Mouse (Mus musculus): ENCODE measurements around the gene 9130008F23Rik. TPM values are rescaled to one million over a fixed set of nuclear protein-coding genes. Genes with fewer than 3 reads are reported as not detected.

The 9130008F23Rik gene
- polyA plus RNA-seq (2016; fragmentation: Nextera tagmentation; extraction: Ambion mirVana): 1.0 and 1.1 TPM in 2 replicates

- H3K27ac ChIP-seq: peak within 1 kb of the TSS; percentile 84
- H3K9me3 ChIP-seq: no peaks in the 10 kb centered on the region
- H3K36me3 ChIP-seq (replicated peaks): no peaks in the 10 kb centered on the region
- DNase-seq (ENCODE audit: extremely low spot score, low spot score): peak; percentile 38
- WGBS: under 1% methylated on average over 40 of the region's 40 CpGs
- peaks cover 11% of the 10 kb centered on the region; the same call in 1 of the 2 replicates for H3K27me3 ChIP-seq (ENCODE audit: poor library complexity, severe bottlenecking)
- H3K4me1 ChIP-seq: peaks cover 13% of the 10 kb centered on the region
- peak within 1 kb of the TSS; percentile 70 for H3K4me3 ChIP-seq
Observed at GRCm38 (mm10) chr17:40879924-40880691, at the start of gene 9130008F23Rik. Gene 9130008F23Rik, minus strand, starts transcription at chr17:40880559.

DNA sequence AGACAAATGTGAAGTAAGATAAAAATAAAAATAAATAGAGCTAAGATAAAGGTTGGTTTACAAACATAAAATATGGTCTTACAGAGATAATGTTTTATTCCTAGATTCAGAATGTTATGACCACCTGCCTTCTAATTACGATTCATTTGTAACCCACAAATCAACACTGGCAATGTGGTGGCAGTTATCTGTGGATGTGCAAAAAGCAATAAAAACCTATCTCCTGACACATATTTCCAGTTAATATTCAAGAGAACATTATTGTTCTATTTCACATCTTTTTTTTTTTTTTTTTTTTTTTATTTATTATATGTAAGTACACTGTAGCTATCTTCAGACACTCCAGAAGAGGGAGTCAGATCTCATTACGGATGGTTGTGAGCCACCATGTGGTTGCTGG is 35.1 kb upstream of the 9130008F23Rik start:
- Histone ChIP-seq H3K4me1 (no peaks in the 10 kb centered on the region), H3K9me3 (no peaks in the 10 kb centered on the region), H3K4me3 (no peak overlapping the region), H3K36me3 (replicated peaks) (no peaks in the 10 kb centered on the region), H3K27me3 (ENCODE audit: poor library complexity, severe bottlenecking) (no peaks in the 10 kb centered on the region), H3K27ac (no peak overlapping the region)
- WGBS: 100% methylated on average over 1 of the region's 2 CpGs
- DNase-seq (ENCODE audit: extremely low spot score, low spot score): no peak

GRCm38 (mm10) chr17:40914250-40914649 is 33.9 kb upstream of the 9130008F23Rik start, which contains the start of gene Glyatl3:
Gene Glyatl3, minus strand, starts transcription at chr17:40914350.
- DNase-seq (ENCODE audit: extremely low spot score, low spot score): no peak
- no peaks in the 10 kb centered on the region for H3K27me3 ChIP-seq (ENCODE audit: poor library complexity, severe bottlenecking)
- no peaks in the 10 kb centered on the region for H3K9me3 ChIP-seq
- no peaks in the 10 kb centered on the region for H3K36me3 ChIP-seq (replicated peaks)
- H3K27ac ChIP-seq: no peak within 1 kb of the TSS
- no peak within 1 kb of the TSS for H3K4me3 ChIP-seq
- 97% methylated on average over 2 of the region's 2 CpGs for WGBS
- no peaks in the 10 kb centered on the region for H3K4me1 ChIP-seq

DNA sequence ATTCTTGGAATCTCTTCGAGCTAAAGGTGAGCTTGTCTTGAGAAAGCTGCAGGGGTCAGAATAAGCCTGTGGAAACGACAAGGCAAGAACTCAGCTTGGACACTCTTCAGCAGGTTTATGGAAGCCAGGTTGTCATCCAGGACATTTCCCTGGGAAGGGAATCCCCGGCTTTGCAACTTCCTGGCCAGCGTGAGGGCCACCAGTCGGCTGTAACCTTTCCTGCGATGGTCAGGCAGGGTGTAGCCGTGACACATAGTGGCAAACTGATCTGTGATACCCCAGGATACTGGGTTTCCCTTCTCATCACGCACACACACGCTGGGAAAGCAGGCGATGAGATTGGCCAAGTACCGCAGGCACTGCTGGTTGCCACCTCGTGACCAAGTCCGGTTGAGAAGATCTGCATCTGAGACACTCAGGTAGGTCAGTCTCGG is 24.4 kb upstream of the 9130008F23Rik start:
- Histone ChIP-seq H3K36me3 (replicated peaks) (no peaks in the 10 kb centered on the region), H3K4me1 (peaks cover 12% of the 10 kb centered on the region), H3K27me3 (ENCODE audit: poor library complexity, severe bottlenecking) (no peaks in the 10 kb centered on the region), H3K9me3 (no peaks in the 10 kb centered on the region), H3K27ac (no peak overlapping the region), H3K4me3 (peak overlapping the region; percentile 30)
- no peak for DNase-seq (ENCODE audit: extremely low spot score, low spot score)
- WGBS: 20% methylated on average over 14 of the region's 14 CpGs

GRCm38 (mm10) chr17:40904056-40904597 is 23.8 kb upstream of the 9130008F23Rik start:
- H3K27me3 ChIP-seq (ENCODE audit: poor library complexity, severe bottlenecking): no peaks in the 10 kb centered on the region
- no peak for DNase-seq (ENCODE audit: extremely low spot score, low spot score)
- no peaks in the 10 kb centered on the region for H3K36me3 ChIP-seq (replicated peaks)
- H3K4me1 ChIP-seq: peaks cover 12% of the 10 kb centered on the region
- H3K27ac ChIP-seq: no peak overlapping the region
- no peaks in the 10 kb centered on the region for H3K9me3 ChIP-seq
- peak overlapping the region; percentile 30; the same call in 1 of the 2 replicates for H3K4me3 ChIP-seq
- 11% methylated on average over 11 of the region's 11 CpGs for WGBS

GRCm38 (mm10) chr17:40903345-40903744 is 23.0 kb upstream of the 9130008F23Rik start:
- no peak for DNase-seq (ENCODE audit: extremely low spot score, low spot score)

GRCm38 (mm10) chr17:40899783-40900363 is 19.5 kb upstream of the 9130008F23Rik start:
- H3K9me3 ChIP-seq: no peaks in the 10 kb centered on the region
- no peaks in the 10 kb centered on the region for H3K27me3 ChIP-seq (ENCODE audit: poor library complexity, severe bottlenecking)
- H3K27ac ChIP-seq: no peak overlapping the region
- H3K36me3 ChIP-seq (replicated peaks): no peaks in the 10 kb centered on the region
- no peak overlapping the region for H3K4me3 ChIP-seq
- 40% methylated on average over 4 of the region's 4 CpGs for WGBS
- DNase-seq (ENCODE audit: extremely low spot score, low spot score): no peak
- H3K4me1 ChIP-seq: peaks cover 11% of the 10 kb centered on the region

More at GRCm38 (mm10) chr17:40903345-40903744, 23.0 kb upstream of the 9130008F23Rik start:
- 80% methylated on average over 4 of the region's 4 CpGs for WGBS
- H3K4me3 ChIP-seq: no peak overlapping the region
- no peaks in the 10 kb centered on the region for H3K36me3 ChIP-seq (replicated peaks)
- H3K9me3 ChIP-seq: no peaks in the 10 kb centered on the region
- H3K27me3 ChIP-seq (ENCODE audit: poor library complexity, severe bottlenecking): no peaks in the 10 kb centered on the region
- H3K4me1 ChIP-seq: peaks cover 12% of the 10 kb centered on the region
- H3K27ac ChIP-seq: no peak overlapping the region

- Histone ChIP-seq H3K27me3 (ENCODE audit: poor library complexity, severe bottlenecking) (no peaks in the 10 kb centered on the region), H3K9me3 (no peaks in the 10 kb centered on the region), H3K4me1 (no peaks in the 10 kb centered on the region), H3K27ac (no peak overlapping the region), H3K4me3 (no peak overlapping the region), H3K36me3 (replicated peaks) (no peaks in the 10 kb centered on the region)
- 80% methylated on average over 1 of the region's 1 CpGs for WGBS
- DNase-seq (ENCODE audit: extremely low spot score, low spot score): no peak
Observed at GRCm38 (mm10) chr17:40896863-40897262, 16.5 kb upstream of the 9130008F23Rik start.

DNA sequence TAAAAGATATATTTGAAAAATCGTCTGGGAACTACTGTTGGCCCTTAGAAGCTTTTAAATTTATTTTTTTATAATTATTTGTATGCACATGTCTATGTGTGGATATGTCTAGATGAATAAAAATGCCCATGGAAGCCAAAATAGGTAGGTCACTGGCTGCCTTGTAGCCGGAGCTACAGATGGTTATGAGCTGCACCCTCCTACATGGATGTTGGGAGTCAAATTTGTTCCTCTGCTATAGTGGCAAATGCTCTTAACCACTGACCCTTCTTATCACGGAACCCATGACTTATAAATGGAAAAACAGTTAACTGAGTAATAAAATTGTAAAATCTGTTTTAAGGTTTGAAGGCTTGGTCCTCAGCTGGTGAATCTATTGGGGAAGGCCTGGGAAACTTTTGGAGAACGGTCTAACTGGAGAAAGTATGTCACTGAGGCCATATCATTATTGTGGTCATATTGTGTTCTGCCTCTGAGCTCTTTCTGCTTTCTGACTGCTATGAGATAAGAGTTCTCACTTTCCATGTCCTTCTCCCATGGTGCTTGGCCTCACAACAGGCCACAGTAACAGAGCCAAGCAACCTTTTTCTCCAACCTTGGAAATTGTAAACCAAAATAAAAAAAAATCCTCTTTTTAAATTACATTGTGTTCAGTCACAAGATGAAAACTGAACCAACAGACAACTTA is 7.6 kb upstream of the 9130008F23Rik start:
- H3K27ac ChIP-seq: no peak overlapping the region
- WGBS: 82% methylated on average over 4 of the region's 4 CpGs

DNA sequence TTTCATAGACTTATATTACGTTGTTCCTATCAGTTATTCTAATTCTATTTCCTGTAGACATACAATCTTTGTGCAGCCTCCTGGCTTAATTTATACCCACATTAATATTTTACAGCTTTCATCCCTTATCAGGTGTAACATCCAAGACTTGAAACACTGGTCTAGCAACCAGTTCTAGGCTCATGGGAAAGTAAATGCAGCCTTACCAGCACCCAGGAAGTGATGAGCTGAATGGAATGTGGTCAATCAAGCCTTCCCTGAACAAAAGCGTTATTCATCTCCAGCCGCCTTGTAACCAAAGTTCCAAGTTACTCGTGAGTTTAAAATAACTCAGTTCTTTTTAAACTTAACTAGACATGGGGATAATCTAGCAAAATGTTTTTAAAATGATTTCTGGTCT is 4.8 kb upstream of the 9130008F23Rik start:
- Histone ChIP-seq H3K36me3 (replicated peaks) (no peaks in the 10 kb centered on the region), H3K4me3 (no peak overlapping the region), H3K9me3 (no peaks in the 10 kb centered on the region), H3K27me3 (ENCODE audit: poor library complexity, severe bottlenecking) (0 out of 2 replicates have a peak, but pooled peaks cover 3% of the 10 kb centered on the region), H3K27ac (no peak overlapping the region), H3K4me1 (peaks cover 5% of the 10 kb centered on the region; the same call in 1 of the 2 replicates)
- 85% methylated on average over 4 of the region's 4 CpGs for WGBS
- no peak for DNase-seq (ENCODE audit: extremely low spot score, low spot score)

More for the DNA sequence above, 7.6 kb upstream of the 9130008F23Rik start:
- H3K4me3 ChIP-seq: no peak overlapping the region
- no peaks in the 10 kb centered on the region for H3K27me3 ChIP-seq (ENCODE audit: poor library complexity, severe bottlenecking)
- H3K9me3 ChIP-seq: no peaks in the 10 kb centered on the region
- no peak for DNase-seq (ENCODE audit: extremely low spot score, low spot score)
- no peaks in the 10 kb centered on the region for H3K36me3 ChIP-seq (replicated peaks)
- H3K4me1 ChIP-seq: no peaks in the 10 kb centered on the region

DNA sequence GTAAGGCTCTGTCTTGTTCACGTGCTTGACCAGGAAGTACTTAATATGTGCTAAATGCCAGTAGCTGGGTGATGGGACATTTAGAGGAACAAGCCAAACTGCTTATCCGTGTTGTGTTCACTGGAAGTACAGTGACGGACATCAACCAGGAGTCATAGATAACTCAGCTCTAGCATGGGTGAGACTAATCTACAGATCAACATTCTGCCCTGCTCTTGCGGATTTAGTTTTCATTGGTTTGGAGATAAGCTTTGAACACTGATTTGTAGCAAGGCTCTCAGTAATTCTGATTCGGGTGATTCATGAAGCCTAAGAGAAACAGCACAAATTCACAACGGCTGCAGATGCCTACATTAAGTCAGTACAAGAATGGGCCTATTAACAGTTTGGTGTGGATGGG is 1.8 kb upstream of the 9130008F23Rik start:
- Histone ChIP-seq H3K4me3 (no peak overlapping the region), H3K27me3 (ENCODE audit: poor library complexity, severe bottlenecking) (peaks cover 11% of the 10 kb centered on the region; the same call in 1 of the 2 replicates), H3K4me1 (peaks cover 13% of the 10 kb centered on the region), H3K27ac (no peak overlapping the region), H3K9me3 (no peaks in the 10 kb centered on the region), H3K36me3 (replicated peaks) (no peaks in the 10 kb centered on the region)
- no peak for DNase-seq (ENCODE audit: extremely low spot score, low spot score)
- WGBS: 92% methylated on average over 6 of the region's 6 CpGs

GRCm38 (mm10) chr17:40879528-40879923 is 833 bp downstream of the 9130008F23Rik start:
- peak overlapping the region; percentile 84 for H3K27ac ChIP-seq

More at GRCm38 (mm10) chr17:40879528-40879923, 833 bp downstream of the 9130008F23Rik start:
- H3K4me3 ChIP-seq: peak overlapping the region; percentile 70
- 9% methylated on average over 6 of the region's 6 CpGs for WGBS
- peaks cover 11% of the 10 kb centered on the region; the same call in 1 of the 2 replicates for H3K27me3 ChIP-seq (ENCODE audit: poor library complexity, severe bottlenecking)
- no peaks in the 10 kb centered on the region for H3K9me3 ChIP-seq
- no peak for DNase-seq (ENCODE audit: extremely low spot score, low spot score)
- peaks cover 13% of the 10 kb centered on the region for H3K4me1 ChIP-seq
- H3K36me3 ChIP-seq (replicated peaks): no peaks in the 10 kb centered on the region
